Mouse (Mus musculus) forebrain, postnatal 0 days (tissue): ENCODE results near the gene Pdp2. TPM values are rescaled to one million over a fixed set of nuclear protein-coding genes. Genes with fewer than 3 reads are reported as not detected.
A peak's percentile ranks its signal among the peaks of the same experiment; 100 is the strongest.

Source experiments
- ATAC-seq: fragments of 200-750 bp; cut with Nextera tagmentation; 2 replicates; pipeline ENCODE4 v1.8.0; 2017; ENCODE audit warnings: mild to moderate bottlenecking, moderate library complexity
- DNase-seq: peaks from one replicate; pipeline ENCODE4 v3.0.0-alpha.2; 2015
- H3K27ac ChIP-seq: fragments of 300-500 bp; sonication (generic); 2 replicates; pipeline ENCODE4 v1.5.1; 2014; ENCODE audit warnings: low read depth, mild to moderate bottlenecking, antibody characterized with exemption, low read length, moderate library complexity, mixed read lengths
- H3K27me3 ChIP-seq: fragments of 300-500 bp; sonication (generic); 2 replicates; pipeline ENCODE4 v1.6.1; 2014; ENCODE audit warnings: mild to moderate bottlenecking, low read length, mixed read lengths; ENCODE audit not compliant: insufficient read depth
- H3K36me3 ChIP-seq: fragments of 300-500 bp; sonication (generic); 2 replicates; pipeline ENCODE4 v1.6.1; 2014; ENCODE audit warnings: mild to moderate bottlenecking, moderate library complexity; ENCODE audit not compliant: insufficient read depth
- H3K4me1 ChIP-seq: fragments of 300-500 bp; sonication (generic); 2 replicates; pipeline ENCODE4 v1.6.1; 2014; ENCODE audit warnings: antibody characterized with exemption; ENCODE audit not compliant: insufficient read depth
- H3K4me2 ChIP-seq: fragments of 300-500 bp; sonication (generic); 2 replicates; pipeline ENCODE4 v1.6.1; 2014; ENCODE audit warnings: low read depth, mild to moderate bottlenecking, moderate library complexity
- H3K4me3 ChIP-seq: fragments of 300-500 bp; sonication (generic); 2 replicates; pipeline ENCODE4 v1.5.1; 2014; ENCODE audit warnings: low read depth, low read length, mixed read lengths
- H3K9ac ChIP-seq: fragments of 300-500 bp; sonication (generic); 2 replicates; pipeline ENCODE4 v1.6.1; 2014; ENCODE audit warnings: mild to moderate bottlenecking
- H3K9me3 ChIP-seq: fragments of 300-500 bp; sonication (generic); 2 replicates; pipeline ENCODE4 v1.6.1; 2016; ENCODE audit warnings: low read length
- CTCF ChIP-seq: sonication (generic); IDR thresholded peaks from 2 replicates; pipeline ENCODE4 v1.5.1; 2016; ENCODE audit warnings: antibody characterized with exemption, control low read depth, low read depth
- WGBS: fragments of 180-500 bp; shearing (Covaris S2); extraction: QIAGEN DNeasy Blood & Tissue Kit; methylation state at CpG from one replicate; pipeline ENCODE4 v1.1.7; 2014; 5-methylcytosine and 5-hydroxymethylcytosine counted together
- polyA plus RNA-seq: library from polyadenylated mRNA; unstranded; fragments of >200 nt; fragmentation: Nextera tagmentation; extraction: Ambion mirVana; gene quantifications from 2 replicates; pipeline ENCODE4 v1.2.1, GENCODE M21; 2015
- total RNA-seq: library from RNA; depleted of rRNA; stranded (reverse); fragments of >200 nt; gene quantifications from 2 replicates; pipeline ENCODE4 v1.2.3, GENCODE M21; 2014; rRNA removed

Pdp2 gene
- total RNA-seq (11.8 and 13.2 TPM in 2 replicates), polyA plus RNA-seq (8.8 and 14.6 TPM in 2 replicates)

- peak; percentile 95 for DNase-seq
- Histone ChIP-seq H3K27me3 (no peaks in the 10 kb centered on the region), H3K4me1 (peaks cover 4% of the 10 kb centered on the region), H3K4me2 (peak within 1 kb of the TSS; percentile 90), H3K27ac (peak within 1 kb of the TSS; percentile 84), H3K36me3 (peaks cover 21% of the 10 kb centered on the region), H3K4me3 (peak within 1 kb of the TSS; percentile 79), H3K9ac (peak within 1 kb of the TSS; percentile 74), H3K9me3 (no peaks in the 10 kb centered on the region)
- no peak for TF ChIP-seq CTCF
- ATAC-seq: peak; percentile 99
- 1% methylated on average over 44 of the region's 44 CpGs for WGBS
These were observed at the start of gene Pdp2 for GRCm38 (mm10) chr8:104591133-104591834. TSS of gene Pdp2 (plus strand) at chr8:104591451.

GRCm38 (mm10) chr8:104541515-104541880 lies 49.8 kb upstream of the Pdp2 start:
- WGBS: 9% methylated on average over 8 of the region's 8 CpGs
- peaks cover 27% of the 10 kb centered on the region for H3K27me3 ChIP-seq
- no peak for ATAC-seq
- H3K27ac ChIP-seq: no peak overlapping the region
- no peak for DNase-seq
- H3K4me2 ChIP-seq: peak overlapping the region; percentile 96
- H3K36me3 ChIP-seq: no peaks in the 10 kb centered on the region
- H3K9ac ChIP-seq: no peak overlapping the region; the same call in 1 of the 2 replicates
- H3K9me3 ChIP-seq: no peaks in the 10 kb centered on the region
- no peak for TF ChIP-seq CTCF
- H3K4me1 ChIP-seq: peaks cover 9% of the 10 kb centered on the region; the same call in 1 of the 2 replicates
- H3K4me3 ChIP-seq: peak overlapping the region; percentile 52

- H3K36me3 ChIP-seq: no peaks in the 10 kb centered on the region
- peaks cover 9% of the 10 kb centered on the region; the same call in 1 of the 2 replicates for H3K4me1 ChIP-seq
- no peak overlapping the region for H3K27ac ChIP-seq
- peak overlapping the region; percentile 52; the same call in 1 of the 2 replicates for H3K4me3 ChIP-seq
- peak; percentile 61 for DNase-seq
- peak; percentile 63; the same call in 1 of the 2 replicates for ATAC-seq
- H3K9ac ChIP-seq: no peak overlapping the region
- H3K9me3 ChIP-seq: no peaks in the 10 kb centered on the region
- peak overlapping the region; percentile 96 for H3K4me2 ChIP-seq
- H3K27me3 ChIP-seq: peaks cover 27% of the 10 kb centered on the region
- WGBS: 8% methylated on average over 11 of the region's 11 CpGs
- TF ChIP-seq CTCF: no peak
These were observed 49.1 kb upstream of the Pdp2 start for GRCm38 (mm10) chr8:104542160-104542559.

- no peak for DNase-seq
- Histone ChIP-seq H3K36me3 (no peaks in the 10 kb centered on the region), H3K4me1 (peaks cover 9% of the 10 kb centered on the region; the same call in 1 of the 2 replicates), H3K4me3 (no peak overlapping the region), H3K9ac (no peak overlapping the region), H3K4me2 (no peak overlapping the region), H3K27ac (no peak overlapping the region), H3K9me3 (no peaks in the 10 kb centered on the region), H3K27me3 (peaks cover 27% of the 10 kb centered on the region)
- ATAC-seq: no peak
- 82% methylated on average over 8 of the region's 8 CpGs for WGBS
- TF ChIP-seq CTCF: no peak
These were observed 47.7 kb upstream of the Pdp2 start for GRCm38 (mm10) chr8:104543440-104544045.

DNA sequence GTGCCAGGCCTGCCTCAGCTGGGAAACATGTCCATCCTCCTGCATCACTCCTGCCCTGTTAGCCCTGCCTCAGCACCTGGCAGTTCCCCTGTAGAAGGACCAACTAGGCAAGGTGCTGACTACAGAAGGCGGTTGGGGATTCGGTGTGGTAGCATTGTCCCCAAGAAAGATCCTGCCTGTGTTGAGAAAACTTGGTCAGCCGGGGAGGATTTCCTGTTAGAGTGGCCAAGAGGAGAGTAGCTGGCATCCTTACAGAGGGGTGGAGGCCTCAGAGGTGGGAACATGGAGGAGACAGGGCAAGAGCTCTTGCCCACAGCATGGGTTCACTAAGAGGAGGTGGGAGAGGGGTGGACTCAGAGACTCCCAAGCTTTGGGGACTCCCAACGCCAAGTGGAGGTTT lies 36.1 kb upstream of the Pdp2 start:
- no peak for TF ChIP-seq CTCF
- WGBS: 82% methylated on average over 4 of the region's 4 CpGs

DNA sequence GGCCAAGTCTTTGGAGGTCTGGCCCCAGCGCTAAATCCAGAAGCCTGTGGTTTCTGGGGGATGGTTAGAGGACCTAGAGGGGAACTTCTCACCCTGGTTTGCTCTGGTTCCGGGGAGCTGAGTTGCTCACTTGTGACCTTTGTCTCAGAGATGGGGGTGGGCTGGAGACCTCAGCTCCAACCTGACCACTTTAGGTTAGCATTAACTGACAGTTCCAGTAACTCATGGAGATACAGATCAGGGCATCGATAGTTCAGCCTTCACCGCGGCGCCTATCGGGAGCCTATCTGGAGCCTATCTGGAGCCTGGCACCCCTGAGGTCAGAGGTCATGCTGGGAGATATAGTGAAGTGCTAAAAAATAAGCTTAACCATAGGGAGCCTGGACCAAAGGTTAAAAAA lies 34.0 kb upstream of the Pdp2 start:
- no peak for ATAC-seq
- H3K4me2 ChIP-seq: no peak overlapping the region
- WGBS: 89% methylated on average over 7 of the region's 7 CpGs
- H3K4me3 ChIP-seq: no peak overlapping the region
- TF ChIP-seq CTCF: no peak
- no peaks in the 10 kb centered on the region for H3K4me1 ChIP-seq
- no peaks in the 10 kb centered on the region for H3K9me3 ChIP-seq
- H3K27me3 ChIP-seq: no peaks in the 10 kb centered on the region
- no peak overlapping the region for H3K27ac ChIP-seq
- DNase-seq: no peak
- no peaks in the 10 kb centered on the region for H3K36me3 ChIP-seq
- no peak overlapping the region for H3K9ac ChIP-seq

More for the DNA sequence above, 36.1 kb upstream of the Pdp2 start:
- H3K4me1 ChIP-seq: no peaks in the 10 kb centered on the region
- H3K4me2 ChIP-seq: no peak overlapping the region
- no peak overlapping the region for H3K9ac ChIP-seq
- H3K4me3 ChIP-seq: no peak overlapping the region
- no peaks in the 10 kb centered on the region for H3K36me3 ChIP-seq
- ATAC-seq (no peak), DNase-seq (no peak)
- H3K27ac ChIP-seq: no peak overlapping the region
- no peaks in the 10 kb centered on the region for H3K9me3 ChIP-seq
- no peaks in the 10 kb centered on the region for H3K27me3 ChIP-seq

GRCm38 (mm10) chr8:104560731-104561130 lies 30.5 kb upstream of the Pdp2 start:
- Histone ChIP-seq H3K9ac (no peak overlapping the region), H3K9me3 (no peaks in the 10 kb centered on the region), H3K27me3 (no peaks in the 10 kb centered on the region), H3K4me1 (no peaks in the 10 kb centered on the region), H3K4me2 (no peak overlapping the region), H3K4me3 (no peak overlapping the region), H3K27ac (no peak overlapping the region), H3K36me3 (no peaks in the 10 kb centered on the region)
- ATAC-seq (no peak), DNase-seq (no peak)
- TF ChIP-seq CTCF: no peak
